Mouse (Mus musculus) adrenal gland, adult 18-20 months (tissue): ENCODE measurements at regions not wholly inside any gene's neighbourhood (a gene's known extent, or its start where the extent isn't known, plus 50 kb on each side); places are given as distances from the start of the nearest gene placed in this dataset.

Experiments used
- DNase-seq, 2 experiments: peaks; one replicate each; pipeline ENCODE4 v3.0.0; 2021 to 2022; ENCODE audit warnings: low spot score in 2 of 2

DNA sequence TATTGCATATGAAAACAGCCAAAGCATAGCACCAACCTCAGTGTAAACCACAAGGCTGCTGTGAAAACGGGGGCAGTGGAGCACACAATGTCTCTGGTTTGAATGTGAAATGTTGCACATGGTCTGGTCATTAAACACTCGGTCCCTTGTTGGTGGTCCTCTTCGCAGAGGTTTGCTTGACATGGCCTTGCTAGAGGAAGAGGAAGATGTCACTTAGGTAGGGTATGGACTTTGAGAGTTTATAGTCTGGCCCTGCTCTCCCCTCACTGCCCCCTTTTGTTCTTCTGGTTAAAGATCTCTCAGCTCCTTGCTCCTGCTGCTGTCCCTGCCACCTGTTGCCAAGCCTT is 125.9 kb upstream of the Ift57 start:
- no peak for DNase-seq

DNA sequence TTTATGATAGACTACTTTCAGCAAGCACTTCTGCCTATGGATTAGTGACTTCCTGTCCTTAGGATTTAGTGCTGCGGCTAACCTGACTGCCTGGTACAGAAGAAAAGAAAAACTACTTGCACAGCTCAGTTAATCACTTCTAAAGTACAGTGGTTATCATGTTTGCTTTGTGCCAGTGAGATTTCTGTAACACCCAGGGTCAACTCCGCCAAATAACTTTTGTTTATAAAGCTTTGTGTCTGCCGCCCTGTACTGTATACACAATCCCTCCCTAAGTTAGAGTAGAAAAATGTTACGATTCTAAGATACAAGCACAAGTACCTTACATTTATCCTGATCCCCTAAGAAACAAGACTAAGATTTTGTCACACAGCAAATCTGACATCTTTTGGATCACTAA is 120.1 kb upstream of the Ift57 start:
- DNase-seq, result no peak

DNA sequence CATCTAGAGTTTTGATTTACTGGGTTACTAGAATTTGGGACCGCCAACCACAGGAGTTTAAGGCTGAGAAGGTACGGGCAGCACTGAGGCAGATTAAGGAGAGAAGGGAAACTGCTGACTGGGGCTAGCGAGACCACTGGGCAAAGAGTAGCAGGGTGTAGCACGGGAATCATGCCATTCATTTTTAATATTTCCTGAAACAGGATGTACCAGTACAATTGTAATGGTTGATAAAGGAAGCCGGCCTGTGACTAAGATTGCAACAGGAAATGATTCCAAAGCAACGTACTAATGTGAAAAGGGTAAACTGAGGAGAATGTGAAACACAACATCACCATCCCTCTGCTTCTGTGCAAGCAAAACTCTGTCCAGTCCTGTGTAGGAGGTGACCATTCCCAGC is 118.3 kb upstream of the Ift57 start:
- no peak for DNase-seq

DNA sequence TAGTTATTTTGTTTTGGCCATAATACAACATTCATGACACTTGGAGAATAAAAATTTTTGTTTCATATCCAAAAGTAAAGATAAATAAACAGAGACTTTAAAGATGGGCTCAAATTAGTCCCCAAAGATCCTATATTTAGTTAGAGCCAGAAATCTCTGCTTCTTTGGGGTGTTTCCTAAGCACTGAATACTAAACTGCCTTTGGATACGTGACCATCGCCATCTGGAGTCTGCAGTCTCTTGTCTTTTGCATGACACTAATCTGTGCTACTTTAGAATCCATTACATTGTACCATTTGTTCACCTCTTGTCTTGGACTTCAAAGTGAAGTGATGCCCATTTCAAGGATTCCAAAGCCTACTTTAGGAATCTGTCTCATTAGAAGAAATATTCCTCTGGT is 92.5 kb upstream of the Ift57 start:
- no peak for DNase-seq

DNA sequence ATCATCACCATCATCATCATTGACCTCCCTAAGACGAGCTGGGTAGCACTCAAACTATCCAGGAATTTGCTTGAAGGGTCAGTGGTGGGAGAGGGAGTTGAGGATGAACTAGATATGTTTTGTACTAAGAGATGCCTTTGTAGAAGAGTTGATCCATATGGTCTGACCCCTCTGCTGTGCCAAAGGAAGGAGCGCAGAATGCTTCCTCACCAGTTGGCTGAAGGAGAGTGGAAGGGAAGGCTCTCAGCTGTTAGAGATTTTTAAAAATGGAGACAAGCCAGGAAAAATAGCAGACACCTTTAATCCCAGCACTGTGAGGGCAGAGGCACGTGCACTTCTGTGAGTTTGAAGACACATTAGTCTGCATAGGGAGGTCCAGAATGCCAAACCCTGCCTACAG is 84.2 kb upstream of the Ift57 start:
- no peak for DNase-seq

DNA sequence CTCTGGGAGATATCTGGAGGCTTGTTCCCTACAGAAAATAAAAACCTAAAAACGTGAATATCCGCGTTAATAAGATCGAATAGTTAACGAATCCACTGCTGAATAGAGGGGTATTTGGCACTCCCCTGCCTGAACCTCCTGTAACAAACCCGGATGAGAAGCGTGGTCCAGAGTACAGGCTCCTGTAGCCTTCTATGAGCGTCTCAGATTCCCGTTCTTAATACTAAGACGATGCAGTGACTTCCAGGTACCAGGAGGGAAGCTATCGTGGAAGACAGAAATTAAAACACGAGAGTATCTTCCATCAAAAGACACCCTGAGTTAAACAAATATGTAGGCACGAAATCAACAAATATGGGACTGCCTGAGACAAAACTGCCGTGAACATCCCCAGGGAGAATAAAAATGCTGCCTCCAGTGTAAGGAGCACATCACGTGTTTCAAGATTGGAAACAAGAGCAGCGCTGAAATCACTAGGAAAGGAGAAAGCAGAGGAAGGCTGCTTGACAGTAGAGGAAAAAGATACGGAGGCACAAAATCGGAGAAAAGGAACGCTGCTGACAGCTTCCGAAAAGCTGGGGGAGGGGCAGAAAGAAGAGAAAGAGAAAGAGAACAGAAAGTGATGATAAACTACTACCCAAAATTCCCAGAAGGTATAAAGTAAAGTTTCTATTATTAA is 83.6 kb upstream of the Ift57 start:
- no peak for DNase-seq

DNA sequence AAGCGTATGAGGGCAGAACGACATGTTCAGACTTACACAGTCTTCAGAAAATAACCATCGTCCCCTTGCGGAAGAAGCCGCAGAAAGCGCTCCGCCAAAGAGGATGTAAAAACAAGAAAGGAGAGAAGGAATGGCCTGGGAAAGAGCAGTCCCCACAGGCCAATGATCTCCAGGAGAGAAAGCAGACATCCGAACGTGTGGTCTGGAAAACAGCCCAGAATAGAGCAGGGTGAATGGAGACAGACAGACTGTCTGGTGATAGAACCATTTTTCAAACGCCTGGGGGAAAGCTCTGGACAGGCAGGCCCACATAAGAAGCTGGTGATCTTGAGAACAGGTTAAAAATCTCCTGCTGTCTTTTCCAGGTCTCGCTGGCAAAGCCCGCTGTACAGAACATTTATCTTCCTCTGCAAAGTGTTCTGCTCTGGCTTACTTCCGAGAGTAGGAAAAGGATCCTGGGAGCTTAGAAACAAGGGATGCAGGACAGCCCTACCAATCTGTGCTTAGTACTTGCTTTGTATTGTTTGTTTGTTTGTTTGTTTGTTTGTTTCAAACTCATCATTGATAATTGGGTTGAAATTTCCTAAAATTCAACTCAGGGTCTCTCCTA is 82.7 kb upstream of the Ift57 start:
- no peak for DNase-seq

DNA sequence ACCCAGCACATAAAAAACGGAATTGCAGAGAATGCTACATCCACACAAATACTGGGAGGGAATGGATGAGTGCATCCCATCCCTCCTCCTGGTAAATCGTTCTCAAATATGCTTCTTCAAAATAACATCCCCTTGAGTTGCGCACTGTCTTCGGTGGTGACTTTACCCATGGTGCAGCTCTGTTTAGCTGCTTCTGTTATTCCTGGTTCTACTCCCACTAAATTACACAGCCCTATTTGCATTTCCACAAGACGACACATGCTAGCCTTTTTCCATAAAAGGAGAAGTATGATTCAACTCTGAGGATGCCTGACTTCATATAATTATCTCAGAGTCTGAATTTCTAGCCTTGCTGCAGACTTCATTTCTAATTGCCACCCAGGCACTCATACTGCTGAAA is 65.5 kb upstream of the Ift57 start:
- DNase-seq, result no peak

DNA sequence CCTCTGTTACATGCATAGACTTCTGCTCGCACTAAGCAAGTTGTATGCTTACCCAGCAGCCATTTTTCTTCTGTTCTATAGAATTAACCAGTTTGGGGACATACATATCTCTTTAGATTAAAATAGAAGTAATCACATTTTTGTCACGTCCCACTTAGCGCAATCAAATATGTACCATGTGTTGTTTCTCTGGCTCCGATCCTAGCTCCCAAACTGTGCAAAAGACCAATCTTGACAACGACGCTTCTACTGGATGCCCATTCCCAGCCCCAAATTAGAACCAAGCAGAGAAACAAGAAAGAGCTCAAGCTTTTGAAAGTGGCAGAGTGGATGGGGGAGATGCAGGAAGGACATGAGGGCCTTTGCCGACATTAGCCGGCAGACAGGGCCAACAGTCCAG is 63.5 kb upstream of the Ift57 start:
- DNase-seq, result no peak

DNA sequence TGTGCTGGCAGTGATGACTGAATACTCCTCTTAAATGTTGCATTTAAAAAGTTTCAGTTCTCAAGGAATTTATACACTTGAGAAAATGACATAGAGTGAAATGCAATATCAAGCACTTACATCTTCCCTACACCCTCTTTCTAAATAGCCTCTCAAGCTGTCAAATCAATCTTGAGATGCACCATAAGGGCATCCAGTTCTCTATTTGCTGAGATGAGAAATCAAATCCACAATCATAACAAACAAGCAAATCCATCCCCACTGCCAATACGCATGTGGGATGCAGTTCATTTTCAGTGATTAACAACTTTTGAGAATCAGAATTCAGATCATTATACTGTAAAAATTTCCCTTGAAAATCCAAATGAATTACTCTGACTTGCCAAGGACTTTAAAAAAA is 62.6 kb upstream of the Ift57 start:
- no peak for DNase-seq

DNA sequence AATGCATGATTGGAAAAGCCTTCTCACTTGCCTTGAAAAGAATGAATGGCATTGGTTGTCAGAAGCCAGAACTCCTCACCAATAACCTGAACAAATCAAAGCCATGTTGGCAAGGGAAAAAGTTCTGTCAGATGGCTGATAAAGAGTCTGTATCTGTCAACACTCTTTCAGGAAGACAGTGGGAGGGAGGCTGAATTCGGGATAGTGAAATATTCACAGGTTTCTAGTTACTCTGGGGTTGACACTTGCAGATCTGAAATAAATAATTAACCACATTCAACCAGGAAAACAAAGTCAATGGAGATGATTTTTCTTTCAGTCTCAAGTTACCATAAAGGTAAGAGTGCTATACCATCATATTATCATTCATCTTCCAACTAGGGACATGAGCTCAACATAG is 56.3 kb upstream of the Ift57 start:
- no peak for DNase-seq

DNA sequence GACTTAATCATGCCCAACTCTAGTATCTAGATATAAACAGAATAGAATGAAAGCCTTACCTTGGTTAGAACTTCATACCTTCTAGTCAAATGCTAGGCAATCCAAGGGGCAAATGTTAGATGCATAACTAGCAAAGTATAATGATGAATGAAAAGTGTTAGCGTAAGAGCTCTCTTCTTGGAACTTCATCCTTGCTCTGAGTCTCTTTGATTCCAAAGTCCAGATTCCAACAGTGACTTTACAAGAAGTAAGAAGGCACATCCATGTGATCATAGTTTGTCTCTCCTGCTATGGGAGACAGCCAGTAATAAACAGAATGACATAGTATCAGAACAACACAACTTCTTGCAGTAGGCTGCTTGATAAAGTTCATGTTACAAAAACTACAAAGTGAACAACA is 54.6 kb upstream of the Ift57 start:
- no peak for DNase-seq

DNA sequence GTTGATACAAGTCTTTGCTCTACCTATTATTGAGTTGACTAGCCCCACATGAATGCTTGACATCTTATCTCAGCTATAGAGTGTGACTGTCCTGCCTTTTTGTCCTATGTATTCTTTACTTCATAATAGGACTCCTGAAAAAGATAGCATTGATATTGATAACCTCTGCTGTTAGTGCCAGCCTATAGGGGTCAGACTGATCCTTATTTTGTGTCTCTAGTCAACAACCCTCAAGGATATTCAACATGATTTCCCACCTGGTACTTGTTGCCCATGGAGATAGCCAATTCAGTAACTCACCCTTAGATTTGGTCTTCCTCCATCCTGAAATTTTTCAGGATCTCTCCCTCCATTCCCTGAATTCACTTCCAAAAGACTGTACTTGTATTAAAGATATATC is 52.6 kb upstream of the Ift57 start:
- DNase-seq, result no peak
